Mouse (Mus musculus) heart, postnatal 14 days (tissue): ENCODE measurements at regions not wholly inside any gene's neighbourhood (a gene's known extent, or its start where the extent isn't known, plus 50 kb on each side); places are given as distances from the start of the nearest gene placed in this dataset.
"Not testable (repeated sequence)": the region's sequence is repeated elsewhere in the genome, so short reads cannot be mapped to it uniquely, and the experiment has no call there.

Experiments
- DNase-seq, 2 experiments: peaks; one replicate each; pipeline ENCODE4 v3.0.0; 2021 to 2022
- intact Hi-C: fragments of 180-260 bp; cut with DNase I; formaldehyde crosslinking; loops from one replicate; pipeline ENCODE4 v1.15.1; 2025

DNA sequence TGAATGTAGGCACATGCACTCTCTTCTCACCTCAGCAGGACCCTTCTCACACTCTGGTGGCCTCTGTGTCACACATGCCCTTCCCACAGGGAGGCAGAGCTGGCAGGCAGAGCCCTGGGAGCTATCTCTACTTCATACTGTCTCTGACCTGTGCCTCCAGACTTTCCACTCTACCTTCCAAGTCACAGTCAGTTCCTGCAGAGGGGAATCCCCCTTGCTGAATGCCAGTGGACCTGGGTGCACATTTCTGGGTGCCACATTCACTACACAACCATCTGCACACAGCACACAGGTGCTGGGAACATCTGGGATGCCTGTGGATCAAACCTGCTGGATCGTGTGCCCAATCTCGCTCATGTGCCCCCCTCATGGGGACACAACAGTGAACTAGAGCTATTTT, 138.9 kb upstream of the 1700056E22Rik start:
- intact Hi-C loops = loop anchor here (5.0 kb wide), 2 partner anchors 141 to 266 kb away; partner anchors contain the start of gene 1700056E22Rik
- peak; percentile 24 to 29 for DNase-seq

DNA sequence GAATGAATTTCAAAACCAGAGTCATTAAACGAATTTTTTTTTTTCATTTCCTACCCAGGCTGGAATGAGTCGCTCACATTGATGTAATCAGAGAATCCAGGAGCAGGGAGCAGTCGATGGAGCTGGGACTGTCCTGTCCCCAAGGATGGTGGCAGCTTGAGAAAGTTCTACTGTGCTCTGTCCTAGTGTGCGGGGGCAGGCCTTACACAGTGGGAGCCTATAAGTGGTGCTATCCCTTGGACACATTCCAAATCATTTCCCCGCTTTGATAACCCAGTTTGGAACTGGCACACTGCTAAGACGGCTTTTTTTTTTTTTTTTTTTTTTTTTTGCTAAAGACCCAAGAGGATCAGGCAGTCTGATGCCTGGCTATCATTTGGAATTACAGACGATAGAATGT, 137.5 kb upstream of the 1700056E22Rik start:
- intact Hi-C loops = loop anchor here (5.0 kb wide), 2 partner anchors 139 to 264 kb away; partner anchors contain the start of gene 1700056E22Rik
- DNase-seq = peak in 1 of 2 experiments; percentile 12

DNA sequence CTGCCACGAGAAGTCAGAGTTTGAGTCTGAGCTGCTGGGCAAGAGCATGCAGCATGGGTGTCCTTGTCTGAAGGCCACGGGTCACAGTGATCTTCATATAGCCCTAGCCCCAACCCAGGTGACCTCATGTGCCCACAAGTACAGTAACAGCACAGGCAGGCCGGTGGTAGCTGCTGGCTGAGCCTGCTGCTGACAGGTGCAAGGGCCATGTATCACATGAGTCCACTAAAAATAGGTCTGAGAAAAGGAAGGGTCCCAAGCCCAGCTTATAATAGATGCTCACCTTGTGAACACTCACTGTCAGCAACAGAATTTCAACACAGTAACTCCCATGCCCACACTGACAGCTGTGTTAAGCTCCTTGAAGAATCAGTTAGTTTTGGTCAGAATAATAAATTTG, 136.8 kb upstream of the 1700056E22Rik start:
- intact Hi-C loops = loop anchor here (5.0 kb wide), 2 partner anchors 139 to 264 kb away; partner anchors contain the start of gene 1700056E22Rik
- DNase-seq = peak; percentile 35 to 48

DNA sequence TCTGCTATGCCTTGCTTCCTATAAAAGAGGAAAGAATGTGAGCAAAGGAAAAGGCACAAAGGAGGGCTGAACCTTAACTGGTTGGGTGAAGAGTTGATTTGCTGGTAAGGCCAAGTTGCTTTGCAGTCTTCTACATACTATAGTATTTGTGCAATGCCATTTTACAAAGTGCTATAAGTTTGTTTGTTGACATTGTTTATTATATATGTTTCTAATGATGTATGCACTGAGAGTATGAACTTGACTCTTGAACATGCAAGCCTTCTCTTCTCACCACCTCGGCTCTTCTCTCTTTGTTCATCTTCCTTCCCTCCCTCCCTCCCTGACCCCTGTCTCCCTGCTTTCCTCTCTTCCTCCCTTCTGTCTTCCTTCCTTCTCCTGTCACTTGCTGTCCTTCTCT, 135.9 kb upstream of the 1700056E22Rik start:
- DNase-seq = no peak
- intact Hi-C loops = loop anchor here (5.0 kb wide), 2 partner anchors 138 to 263 kb away; partner anchors contain the start of gene 1700056E22Rik

DNA sequence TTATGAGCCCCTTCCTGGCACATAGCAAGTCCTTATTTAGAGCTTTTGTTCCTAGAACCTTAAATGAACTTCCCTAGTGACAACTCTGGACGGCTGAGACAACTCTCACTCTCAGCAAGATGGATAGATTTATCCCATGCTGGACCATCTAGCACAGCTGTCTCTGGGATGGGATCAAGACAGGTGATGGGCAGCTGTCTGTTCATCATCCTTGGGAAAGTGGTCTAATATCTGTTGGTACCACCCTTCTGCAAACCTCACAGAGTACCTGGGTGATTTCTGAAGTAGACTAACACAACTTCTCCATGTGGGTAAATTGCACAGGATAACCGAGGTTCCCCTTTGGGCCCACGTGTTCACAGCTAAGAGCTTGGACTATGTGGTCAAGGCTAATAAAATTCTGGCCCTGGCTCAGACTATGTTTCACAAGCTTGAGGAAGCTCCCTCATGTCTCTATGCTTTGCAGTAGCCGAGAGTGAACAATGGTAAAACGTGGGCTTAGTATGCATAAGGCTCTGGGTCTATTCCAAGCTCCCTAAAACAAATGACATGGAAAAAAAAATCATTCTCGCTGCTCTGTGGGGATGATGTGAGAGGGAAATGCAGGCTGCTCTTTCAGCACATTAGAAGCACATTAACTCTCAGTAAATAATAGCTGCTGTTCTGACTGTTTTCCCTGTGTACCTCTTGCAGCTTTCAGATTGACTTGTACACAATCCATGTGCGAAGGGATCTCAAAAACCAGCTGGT, 135.1 kb upstream of the 1700056E22Rik start:
- intact Hi-C loops = no loop called here

DNA sequence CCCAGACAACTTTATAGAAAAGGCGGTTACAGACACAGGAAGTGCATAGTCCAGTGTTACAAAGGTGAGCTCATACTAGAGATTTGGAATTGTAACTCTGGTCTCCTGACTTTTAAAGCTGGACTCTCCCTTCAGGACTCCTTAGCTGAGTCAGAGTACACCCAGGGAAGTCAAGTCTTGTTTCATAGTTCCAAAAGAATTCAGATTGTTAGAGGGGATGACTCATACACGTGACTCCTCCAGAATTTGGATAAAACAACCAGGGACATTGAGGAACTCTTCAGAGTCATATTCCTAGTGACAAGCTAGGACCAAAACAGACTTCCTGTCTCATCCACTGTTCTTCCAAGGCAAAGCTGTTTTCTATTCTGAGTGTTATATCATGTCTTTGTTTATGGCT, 132.8 kb upstream of the 1700056E22Rik start:
- intact Hi-C loops = no loop called here
- no peak for DNase-seq

More for the DNA sequence above, 135.1 kb upstream of the 1700056E22Rik start:
- no peak for DNase-seq

DNA sequence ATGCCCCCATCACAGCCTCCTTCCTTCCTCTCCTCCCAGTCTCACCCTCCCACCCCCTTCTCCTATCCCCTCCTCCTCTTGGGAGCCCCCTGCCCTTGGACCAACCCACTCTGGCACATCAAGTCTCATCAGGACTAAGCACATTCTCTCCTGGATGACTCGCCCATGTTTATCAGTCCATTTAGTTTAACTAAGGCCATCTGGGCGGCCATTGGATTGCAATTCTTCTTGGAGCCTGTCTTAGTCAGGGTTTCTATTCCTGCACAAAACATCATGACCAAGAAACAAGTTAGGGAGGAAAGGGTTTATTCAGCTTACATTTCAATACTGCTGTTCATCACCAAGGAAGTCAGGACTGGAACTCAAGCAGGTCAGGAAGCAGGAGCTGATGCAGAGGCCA, 128.4 kb upstream of the 1700056E22Rik start:
- intact Hi-C loops, DNase-seq: not testable (repeated sequence)

DNA sequence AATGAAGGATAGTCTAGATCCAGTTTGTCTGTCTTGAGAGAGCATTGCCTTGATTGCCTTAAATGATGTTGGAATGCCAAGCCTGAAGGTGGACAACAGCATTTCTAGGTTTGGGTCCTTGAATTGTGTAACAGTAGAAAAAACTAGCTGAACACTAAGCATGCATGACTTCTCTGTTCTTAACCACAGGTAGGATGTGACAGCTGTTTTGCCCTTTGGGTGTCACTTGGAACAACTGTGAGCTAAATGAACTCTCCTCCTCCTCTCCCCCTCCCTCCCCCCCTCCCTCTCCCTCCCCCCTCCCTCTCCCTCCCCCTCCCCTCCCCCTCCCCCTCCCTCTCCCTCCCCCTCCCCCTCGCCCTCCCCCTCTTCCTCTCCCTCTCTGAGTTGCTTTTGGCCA, 113.6 kb upstream of the 1700056E22Rik start:
- no peak for DNase-seq
- intact Hi-C loops = no loop called here

DNA sequence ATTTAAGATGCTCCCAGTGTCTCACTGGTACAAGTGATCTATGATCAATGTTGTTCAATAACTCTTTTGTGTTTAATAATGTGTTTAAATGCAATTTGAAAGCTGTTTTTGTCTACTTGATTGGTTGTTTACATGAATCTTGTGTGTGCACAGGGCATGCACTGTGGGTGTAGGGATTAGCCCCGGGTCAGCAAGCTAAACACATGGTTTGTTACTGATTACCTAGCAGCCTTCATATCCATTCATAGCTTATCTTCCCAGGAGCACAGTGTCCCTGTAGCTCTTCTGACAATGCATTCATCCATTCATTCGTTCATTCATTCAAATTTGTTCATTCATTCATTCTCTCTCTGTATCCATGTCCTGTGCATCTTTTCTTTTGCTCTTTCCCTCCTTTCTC, 108.9 kb upstream of the 1700056E22Rik start:
- intact Hi-C loops = no loop called here
- no peak for DNase-seq

DNA sequence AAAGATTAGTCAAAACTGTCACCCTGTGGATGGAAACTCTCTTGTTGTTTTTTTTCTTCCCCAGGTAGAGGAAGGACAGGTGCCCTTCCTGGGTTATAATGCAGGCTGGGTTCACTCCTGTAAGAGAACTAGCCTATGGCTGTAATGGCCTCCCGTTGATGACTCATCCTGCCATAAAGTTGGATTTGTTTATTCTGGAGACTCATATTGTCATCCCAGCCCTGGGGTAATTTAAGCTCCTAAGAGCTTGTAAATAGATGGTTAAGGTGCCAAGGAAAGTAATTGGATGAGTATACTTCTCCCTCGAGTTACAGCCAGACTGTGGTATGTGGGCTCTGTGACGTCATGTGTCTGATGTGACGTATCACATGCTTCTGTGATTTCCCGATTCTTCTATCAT, 106.4 kb upstream of the 1700056E22Rik start:
- DNase-seq = no peak
- intact Hi-C loops = no loop called here

DNA sequence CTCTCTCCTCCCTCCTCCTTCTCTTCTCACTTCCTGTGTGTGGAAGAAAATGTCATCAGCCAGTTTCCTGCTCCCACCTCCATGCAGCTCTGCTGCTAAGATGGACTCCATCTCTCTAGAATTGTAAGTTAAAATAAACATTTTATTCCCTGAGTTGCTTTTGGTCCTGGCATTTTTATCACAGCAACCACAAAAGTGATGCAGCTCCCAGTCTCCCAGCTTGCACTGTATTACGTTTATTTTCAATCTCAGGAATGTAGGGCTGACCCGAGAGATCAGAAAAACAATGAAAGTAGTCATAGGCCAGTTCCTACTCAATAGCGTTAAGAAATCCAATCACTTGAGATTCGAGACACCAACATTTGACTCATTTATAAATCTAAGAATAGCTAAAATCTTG, 106.0 kb upstream of the 1700056E22Rik start:
- intact Hi-C loops = no loop called here
- DNase-seq = no peak

DNA sequence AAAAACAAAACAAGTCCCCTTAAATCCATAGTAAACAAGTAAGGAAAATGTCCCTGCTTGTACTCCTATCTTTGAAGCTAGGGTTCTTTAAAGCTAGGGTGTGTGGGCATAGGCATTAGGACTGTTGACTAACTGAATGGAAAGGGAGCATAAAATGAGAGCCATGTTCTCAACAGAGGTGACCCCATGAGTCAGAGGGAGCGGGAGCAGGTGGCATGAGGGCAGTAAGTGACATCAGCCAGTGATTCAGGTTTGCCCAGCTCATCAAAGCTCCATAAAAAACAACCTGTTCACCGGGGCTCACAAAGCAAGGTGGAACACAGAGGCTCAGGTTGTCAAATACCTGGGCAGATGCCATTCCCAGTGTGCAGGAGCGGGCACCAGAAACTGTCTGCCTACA, 104.6 kb upstream of the 1700056E22Rik start:
- intact Hi-C loops = no loop called here
- DNase-seq = no peak

DNA sequence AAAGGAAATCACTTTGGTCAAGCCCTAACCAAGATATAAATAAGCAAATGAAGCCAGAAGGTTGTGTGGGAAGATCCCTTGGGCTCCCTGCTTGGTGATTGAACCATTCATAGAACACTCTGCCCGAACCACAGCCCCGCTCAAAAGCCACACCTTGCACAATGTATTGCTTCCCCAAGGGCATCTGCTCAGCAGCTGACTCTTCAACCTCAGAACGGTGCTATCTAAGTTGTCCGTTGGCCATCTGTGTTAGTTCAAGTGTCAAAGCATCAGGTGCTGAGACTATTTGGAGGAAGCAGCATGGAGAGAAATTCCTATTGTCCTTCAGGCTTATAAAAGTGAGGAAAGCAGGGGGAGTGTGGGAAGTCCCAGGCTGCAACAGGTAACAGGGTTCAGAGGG, 96.8 kb upstream of the 1700056E22Rik start:
- DNase-seq = no peak
- intact Hi-C loops = no loop called here

DNA sequence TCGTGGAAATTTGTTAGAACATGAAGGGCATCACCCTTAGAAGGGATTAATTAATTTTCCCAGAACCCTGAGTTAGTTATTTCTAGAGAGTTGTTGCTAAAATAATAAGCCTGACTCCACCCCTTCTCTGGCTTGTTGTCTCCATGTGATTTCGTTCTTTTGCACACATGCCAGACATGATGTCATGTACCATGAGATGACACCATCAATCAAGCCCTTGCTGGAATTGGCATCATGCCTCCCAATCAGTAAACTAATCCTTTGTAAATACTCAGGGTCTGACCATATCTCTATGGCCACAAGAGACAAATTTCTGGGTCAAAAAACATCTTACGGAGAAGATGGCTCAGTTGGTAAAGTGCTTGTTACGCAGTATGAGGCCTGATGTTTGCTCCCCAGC, 93.2 kb upstream of the 1700056E22Rik start:
- intact Hi-C loops = no loop called here
- DNase-seq = no peak

DNA sequence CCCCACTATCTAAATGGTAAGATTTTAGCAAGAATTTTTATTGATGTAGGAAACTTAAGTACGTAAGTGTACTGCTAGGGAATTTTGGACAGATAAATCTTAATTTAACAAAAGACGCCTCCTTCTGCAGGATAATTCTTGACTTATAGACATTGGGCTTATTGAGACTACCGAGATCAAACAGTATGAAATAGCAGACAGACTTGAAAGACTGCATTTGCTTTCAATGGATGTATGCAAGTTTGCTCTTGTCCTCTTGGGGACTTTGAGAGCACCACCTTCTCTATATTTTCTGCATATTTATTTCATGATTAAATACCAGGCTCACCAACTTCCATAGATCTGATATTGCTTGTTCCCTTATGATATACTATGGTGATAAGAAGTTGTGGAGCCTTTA, 92.8 kb upstream of the 1700056E22Rik start:
- intact Hi-C loops = no loop called here
- no peak for DNase-seq
